Mouse (Mus musculus) thymus, adult 2 months (tissue): ENCODE measurements around the gene Arhgap10. TPM values are rescaled to one million over a fixed set of nuclear protein-coding genes. Genes with fewer than 3 reads are reported as not detected.

ENCODE experiments used
- DNase-seq: peaks from one replicate; pipeline ENCODE4 v3.0.0; 2021
- H3K27ac ChIP-seq: fragments of 200-500 bp; 2 replicates; pipeline ENCODE4 v1.5.1; 2012; ENCODE audit warnings: low read length, control low read depth; ENCODE audit not compliant: control insufficient read depth, insufficient read depth
- H3K27me3 ChIP-seq: fragments of 200-500 bp; 2 replicates; pipeline ENCODE4 v1.6.1; 2012; ENCODE audit warnings: mild to moderate bottlenecking, low read length, moderate library complexity, mixed read lengths; ENCODE audit not compliant: control insufficient read depth, insufficient read depth
- H3K36me3 ChIP-seq: fragments of 200-500 bp; 2 replicates; pipeline ENCODE4 v1.6.1; 2012; ENCODE audit warnings: mild to moderate bottlenecking, low read length, moderate library complexity; ENCODE audit not compliant: control insufficient read depth, insufficient read depth
- H3K4me1 ChIP-seq: fragments of 200-500 bp; replicated peaks from 2 replicates; pipeline ENCODE4 v1.6.1; 2012; ENCODE audit warnings: low read length; ENCODE audit not compliant: control insufficient read depth, insufficient read depth
- H3K4me3 ChIP-seq: fragments of 200-500 bp; 2 replicates; pipeline ENCODE4 v1.5.1; 2012; ENCODE audit warnings: mild to moderate bottlenecking, low read length, control low read depth, moderate library complexity; ENCODE audit not compliant: control insufficient read depth, insufficient read depth
- CTCF ChIP-seq: fragments of 200-500 bp; IDR thresholded peaks from 2 replicates; pipeline ENCODE4 v1.5.1; 2012; ENCODE audit warnings: mild to moderate bottlenecking, control low read depth, low read length, moderate library complexity, borderline replicate concordance; ENCODE audit not compliant: control insufficient read depth, poor library complexity, insufficient read depth; ENCODE audit errors: extremely low read depth
- POLR2A ChIP-seq: fragments of 200-500 bp; IDR thresholded peaks from 2 replicates; pipeline ENCODE4 v1.6.1; 2012; ENCODE audit warnings: mild to moderate bottlenecking, low read length, control low read depth, moderate library complexity; ENCODE audit not compliant: control insufficient read depth, poor library complexity, insufficient read depth; ENCODE audit errors: extremely low read depth
- WGBS: fragments of 180-500 bp; shearing (Covaris S2); methylation state at CpG from one replicate; pipeline ENCODE4 v1.1.7; 2018; 5-methylcytosine and 5-hydroxymethylcytosine counted together
- polyA plus RNA-seq: library from polyadenylated mRNA; depleted of rRNA; stranded (reverse); fragments of >200 nt; gene quantifications from 2 replicates; pipeline ENCODE4 v1.2.3, GENCODE M21; 2012

Gene Arhgap10
- polyA plus RNA-seq, 1 experiment: 12.9 TPM

- no peaks in the 10 kb centered on the region for H3K4me1 ChIP-seq
- no peaks in the 10 kb centered on the region; the same call in 1 of the 2 replicates for H3K36me3 ChIP-seq
- no peaks in the 10 kb centered on the region for H3K27me3 ChIP-seq
- H3K27ac ChIP-seq: no peak overlapping the region
- no peak for TF ChIP-seq CTCF
- TF ChIP-seq POLR2A: no peak
- H3K4me3 ChIP-seq: no peak overlapping the region
- DNase-seq: no peak
- WGBS: 97% methylated on average over 6 of the region's 6 CpGs
Measured at GRCm38 (mm10) chr8:77404017-77404416, 113.7 kb downstream of the Arhgap10 start.

GRCm38 (mm10) chr8:77401934-77402333 is 115.8 kb downstream of the Arhgap10 start:
- WGBS: 93% methylated on average over 3 of the region's 3 CpGs
- H3K36me3 ChIP-seq: 0 out of 2 replicates have a peak, but pooled peaks cover 2% of the 10 kb centered on the region
- DNase-seq: no peak

GRCm38 (mm10) chr8:77401140-77401539 is 116.6 kb downstream of the Arhgap10 start:
- 89% methylated on average over 5 of the region's 5 CpGs for WGBS
- no peak for DNase-seq
- Histone ChIP-seq H3K36me3 (0 out of 2 replicates have a peak, but pooled peaks cover 6% of the 10 kb centered on the region), H3K4me3 (no peak overlapping the region), H3K27ac (no peak overlapping the region), H3K4me1 (no peaks in the 10 kb centered on the region), H3K27me3 (no peaks in the 10 kb centered on the region)
- no peak for TF ChIP-seq POLR2A
- TF ChIP-seq CTCF: no peak

More at GRCm38 (mm10) chr8:77401934-77402333, 115.8 kb downstream of the Arhgap10 start:
- TF ChIP-seq POLR2A: no peak
- TF ChIP-seq CTCF: no peak
- no peaks in the 10 kb centered on the region for H3K4me1 ChIP-seq
- H3K27me3 ChIP-seq: no peaks in the 10 kb centered on the region
- no peak overlapping the region for H3K27ac ChIP-seq
- H3K4me3 ChIP-seq: no peak overlapping the region

- Histone ChIP-seq H3K4me1 (no peaks in the 10 kb centered on the region), H3K27me3 (no peaks in the 10 kb centered on the region), H3K4me3 (no peak overlapping the region), H3K27ac (no peak overlapping the region), H3K36me3 (no peaks in the 10 kb centered on the region)
- DNase-seq: no peak
- WGBS: 97% methylated on average over 6 of the region's 6 CpGs
- TF ChIP-seq CTCF (no peak), POLR2A (no peak)
Measured at GRCm38 (mm10) chr8:77384080-77384479, 133.7 kb downstream of the Arhgap10 start.

- Histone ChIP-seq H3K4me3 (no peak overlapping the region), H3K27me3 (no peaks in the 10 kb centered on the region), H3K4me1 (no peaks in the 10 kb centered on the region), H3K27ac (no peak overlapping the region), H3K36me3 (no peaks in the 10 kb centered on the region)
- TF ChIP-seq POLR2A: no peak
- TF ChIP-seq CTCF: no peak
- DNase-seq: peak; percentile 13
- 90% methylated on average over 8 of the region's 8 CpGs for WGBS
Measured at GRCm38 (mm10) chr8:77383671-77384070, 134.1 kb downstream of the Arhgap10 start.

- WGBS: 85% methylated on average over 6 of the region's 6 CpGs
- DNase-seq: no peak
Measured at GRCm38 (mm10) chr8:77380844-77381243, 136.9 kb downstream of the Arhgap10 start.

GRCm38 (mm10) chr8:77379300-77379699 is 138.5 kb downstream of the Arhgap10 start:
- TF ChIP-seq POLR2A: no peak
- peak; percentile 66; the same call in 1 of the 2 replicates for TF ChIP-seq CTCF
- no peaks in the 10 kb centered on the region for H3K27me3 ChIP-seq
- H3K36me3 ChIP-seq: no peaks in the 10 kb centered on the region
- peak; percentile 53 for DNase-seq
- H3K27ac ChIP-seq: no peak overlapping the region
- 83% methylated on average over 11 of the region's 11 CpGs for WGBS
- H3K4me3 ChIP-seq: no peak overlapping the region
- no peaks in the 10 kb centered on the region for H3K4me1 ChIP-seq

More at GRCm38 (mm10) chr8:77380844-77381243, 136.9 kb downstream of the Arhgap10 start:
- no peak for TF ChIP-seq CTCF
- TF ChIP-seq POLR2A: no peak
- H3K36me3 ChIP-seq: no peaks in the 10 kb centered on the region
- H3K27me3 ChIP-seq: no peaks in the 10 kb centered on the region
- H3K4me1 ChIP-seq: no peaks in the 10 kb centered on the region
- no peak overlapping the region for H3K4me3 ChIP-seq
- H3K27ac ChIP-seq: no peak overlapping the region
